Mouse (Mus musculus) urinary bladder, postnatal 25 days (tissue): ENCODE measurements at regions not wholly inside any gene's neighbourhood (a gene's known extent, or its start where the extent isn't known, plus 50 kb on each side); places are given as distances from the start of the nearest gene placed in this dataset.

ENCODE experiments used
- DNase-seq: peaks from one replicate; pipeline ENCODE4 v3.0.0; 2022; ENCODE audit warnings: low spot score

DNA sequence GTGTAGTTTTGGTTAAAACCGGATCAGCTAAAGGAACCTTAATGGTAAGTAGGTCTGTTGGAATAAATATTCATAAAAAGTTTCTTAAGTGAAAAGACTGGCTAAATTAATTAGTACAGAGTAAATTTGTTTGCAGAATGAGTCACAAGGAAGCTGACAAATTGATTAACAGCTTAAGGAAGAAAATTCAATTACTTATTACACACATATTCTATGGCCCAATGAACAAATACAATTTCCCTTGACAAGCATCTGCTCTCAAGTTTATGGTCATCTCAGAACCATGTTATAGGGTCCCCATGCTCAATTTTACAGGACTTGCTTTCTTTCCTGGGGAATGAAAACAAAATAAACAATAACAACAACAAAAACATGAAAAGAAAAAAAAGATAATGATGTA lies 231.4 kb upstream of the Frg1 start:
- no peak for DNase-seq

DNA sequence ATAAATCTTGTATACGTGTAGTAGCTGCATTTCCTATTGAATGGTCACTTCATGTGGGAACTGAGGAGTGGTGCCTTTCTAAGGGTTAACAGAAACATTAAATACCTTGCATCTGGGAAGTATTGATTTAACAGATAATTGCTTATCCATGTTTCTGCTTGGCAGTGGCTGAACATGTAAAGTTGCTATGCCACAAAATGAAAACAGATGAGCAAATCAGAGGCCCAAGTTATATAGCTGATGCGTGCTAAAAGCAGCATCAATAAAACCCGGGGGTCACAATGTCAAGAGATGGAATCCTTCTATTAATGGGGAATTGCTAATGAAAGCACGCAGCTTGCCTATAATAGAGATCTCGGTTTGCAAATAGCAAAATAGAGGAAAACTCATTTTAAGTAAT lies 227.8 kb upstream of the Frg1 start:
- no peak for DNase-seq

DNA sequence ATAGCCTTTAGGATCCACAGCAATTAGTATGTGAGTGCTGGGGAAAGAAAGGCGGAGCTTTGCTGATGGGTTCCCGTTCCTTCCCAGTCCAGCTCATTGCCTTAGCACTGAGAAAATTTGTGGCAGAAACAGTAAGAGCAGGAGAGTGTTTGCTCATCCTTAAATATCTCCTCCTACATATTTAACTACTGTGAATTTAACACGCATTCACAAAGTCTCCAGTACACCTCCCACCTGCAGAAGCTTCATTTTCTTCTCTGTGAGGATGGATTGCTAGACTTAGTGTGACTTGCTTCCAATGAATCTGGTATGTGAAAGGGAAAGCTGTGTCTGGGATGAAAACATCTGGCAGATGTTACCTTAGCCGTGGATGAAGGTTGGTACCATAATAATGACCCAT lies 207.0 kb upstream of the Frg1 start:
- no peak for DNase-seq

DNA sequence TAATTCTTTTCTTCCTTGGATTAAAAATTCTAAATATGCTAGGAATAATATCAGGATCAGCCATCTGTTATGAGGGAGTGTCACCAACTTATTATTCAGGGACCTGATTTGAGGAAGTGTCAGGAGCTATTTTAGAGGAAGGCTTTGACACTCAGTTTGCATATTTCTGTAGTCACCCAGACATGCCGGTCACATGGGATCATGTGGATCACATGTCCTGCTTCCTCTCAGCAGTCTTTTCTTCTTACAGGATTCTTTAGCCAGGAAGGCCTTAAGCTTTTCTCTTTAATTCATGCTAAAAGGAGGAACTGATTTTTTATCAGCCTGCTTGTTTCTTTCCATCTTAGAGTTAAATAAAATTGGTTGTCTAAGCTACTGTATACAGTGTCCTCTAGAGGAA lies 183.4 kb upstream of the Frg1 start:
- DNase-seq, result no peak

DNA sequence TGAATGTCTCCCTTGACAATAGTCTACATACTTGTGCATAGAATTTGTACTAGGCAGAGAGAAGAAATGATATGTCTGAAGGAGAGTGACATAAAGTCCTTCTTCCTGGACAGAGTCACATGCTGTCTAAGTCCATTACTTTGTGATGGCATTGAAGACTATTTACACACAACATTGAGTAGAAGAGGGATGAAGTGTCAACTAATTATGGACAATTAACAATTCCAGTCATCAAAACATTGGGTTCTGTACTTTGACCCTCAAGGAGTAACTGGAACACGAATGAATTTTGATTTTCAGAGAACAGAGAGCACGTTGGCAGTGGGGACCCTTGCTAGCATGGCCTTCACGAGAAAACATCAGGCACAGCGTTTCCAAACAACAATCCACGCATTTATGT lies 177.6 kb upstream of the Frg1 start:
- DNase-seq, result no peak

DNA sequence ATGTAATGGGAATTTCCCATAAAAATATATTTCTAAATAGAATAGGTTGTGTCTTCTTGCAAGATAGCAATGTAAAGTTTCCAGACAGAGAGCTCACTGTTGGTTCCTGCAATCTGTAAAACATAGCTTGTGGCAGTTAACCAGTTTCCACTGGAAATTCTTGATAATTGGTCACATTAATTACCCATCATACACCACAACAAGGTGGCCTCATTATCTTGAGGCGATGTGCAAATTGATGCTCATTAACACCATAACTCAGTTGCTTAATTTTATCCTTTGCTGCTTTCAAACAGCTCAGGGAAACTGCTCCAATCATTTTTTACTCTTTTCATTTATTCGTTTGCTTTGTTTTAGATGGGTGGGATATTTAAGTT lies 176.8 kb upstream of the Frg1 start:
- no peak for DNase-seq

DNA sequence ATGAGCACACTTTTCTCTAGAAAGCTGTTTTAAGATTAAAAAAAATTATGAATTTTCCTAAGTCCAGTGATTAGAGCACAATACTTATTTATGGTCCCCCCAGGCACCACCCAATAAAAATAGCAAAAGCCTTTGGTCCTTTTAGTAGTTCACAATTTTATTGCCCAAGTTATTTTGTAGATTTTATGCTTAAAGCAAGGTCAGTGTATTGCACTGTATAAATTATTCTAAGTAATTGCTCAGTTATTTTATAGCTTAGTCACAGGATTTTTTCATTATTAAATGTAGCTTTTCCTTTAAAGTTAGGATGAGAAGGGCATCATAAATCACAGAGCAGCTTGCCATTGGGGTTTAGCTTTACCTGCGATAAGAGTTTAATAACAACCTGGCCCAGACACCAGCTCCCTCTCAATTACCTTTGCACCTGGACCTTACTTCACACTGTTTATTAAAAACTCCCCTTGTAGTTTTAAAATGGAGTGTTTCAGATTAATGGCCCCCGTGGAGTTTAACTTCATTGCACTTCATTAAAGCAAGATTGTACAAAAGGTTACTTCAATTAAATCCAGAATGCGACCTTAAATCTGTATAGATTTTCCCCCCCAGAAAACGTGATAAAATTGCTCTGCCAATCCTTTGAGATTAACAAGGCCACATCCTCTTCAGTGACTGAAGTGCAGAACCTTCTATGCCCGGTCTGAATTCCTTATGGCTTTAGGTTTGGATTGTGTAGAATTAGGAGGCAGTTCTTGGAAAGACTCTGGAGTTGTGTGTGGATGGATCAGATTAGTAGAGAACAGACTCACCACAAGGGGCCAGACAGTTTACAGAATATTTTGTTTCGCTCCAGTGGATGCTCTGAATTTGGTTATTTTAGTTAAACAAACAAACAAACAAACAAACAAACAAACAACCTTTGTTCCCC lies 176.1 kb upstream of the Frg1 start:
- no peak for DNase-seq

DNA sequence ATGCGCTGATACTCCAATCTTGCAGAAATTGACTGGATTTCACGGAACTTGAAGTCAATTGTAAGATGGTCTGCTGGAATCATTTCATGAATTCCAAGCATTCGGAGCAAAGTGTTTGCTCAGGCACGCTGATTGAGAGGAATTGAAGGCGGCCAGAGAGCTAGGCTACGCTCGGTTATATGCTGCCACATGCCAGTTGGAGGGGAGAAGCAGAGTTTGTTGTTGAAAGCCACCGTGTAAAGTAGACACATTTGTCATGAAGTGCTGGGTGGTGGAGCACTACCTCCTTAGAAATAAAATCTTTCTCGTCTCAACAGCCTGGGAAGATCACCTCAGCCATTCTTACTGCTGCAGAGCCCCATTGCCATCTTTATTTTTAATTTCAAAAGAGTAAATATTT lies 175.3 kb upstream of the Frg1 start:
- DNase-seq, result no peak

DNA sequence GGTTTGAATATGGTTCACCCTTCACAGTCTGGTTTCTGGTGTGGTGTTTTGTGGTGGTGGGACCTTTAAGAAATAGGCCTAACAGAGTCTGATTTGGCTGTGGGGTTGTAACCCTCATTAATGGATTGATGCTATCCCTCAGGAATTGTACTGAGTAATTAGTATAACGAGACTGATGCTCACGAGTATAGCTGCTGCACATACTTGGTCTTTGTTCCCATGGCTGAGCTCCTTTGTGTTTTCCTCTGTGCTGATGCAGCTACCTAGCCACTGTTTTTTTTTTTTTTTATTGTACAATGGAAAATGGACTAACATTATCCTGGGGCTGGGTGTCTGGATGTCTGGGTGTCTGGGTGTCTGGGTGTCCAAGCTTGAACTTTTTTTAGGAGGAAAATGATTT lies 171.3 kb upstream of the Frg1 start:
- no peak for DNase-seq

DNA sequence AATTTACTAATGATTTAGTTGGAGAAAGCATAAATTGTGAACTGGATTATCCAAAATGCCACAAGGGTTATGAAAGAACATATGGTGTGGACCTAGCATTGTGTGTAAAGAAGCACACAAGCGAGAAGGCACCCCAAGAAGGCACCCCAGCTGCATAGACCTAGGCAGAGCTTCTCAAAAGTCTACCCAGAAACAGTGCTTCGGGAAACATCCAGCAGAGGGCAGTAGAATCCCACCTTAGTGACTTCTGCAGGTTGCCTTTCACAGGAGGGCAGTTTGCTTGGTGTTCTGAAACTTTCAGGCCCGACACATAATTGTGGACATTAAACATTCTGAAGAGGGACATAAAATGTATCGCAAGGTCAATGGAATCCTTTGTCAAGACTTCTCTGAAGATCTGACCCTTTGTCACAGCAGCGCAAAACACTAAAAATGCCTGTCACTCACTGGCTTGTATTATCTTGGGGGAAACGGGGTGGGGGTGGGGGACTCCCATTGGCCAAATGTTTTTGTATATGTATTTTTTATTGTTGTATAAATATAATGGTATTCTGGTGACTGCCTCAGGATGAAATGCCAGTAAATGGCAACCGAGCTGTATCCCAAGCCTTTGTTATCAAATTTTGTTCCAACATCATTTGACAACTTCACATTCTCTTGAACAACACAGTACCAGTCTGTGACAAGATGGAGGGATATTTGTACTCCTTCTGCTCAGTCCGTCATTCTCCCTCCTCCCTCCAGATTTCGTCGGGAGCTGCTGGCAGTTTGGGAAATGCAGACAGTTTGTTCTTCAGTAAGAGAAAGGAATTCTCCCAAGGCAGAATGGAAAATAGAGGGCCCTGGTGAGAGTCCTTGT lies 156.4 kb upstream of the Frg1 start:
- peak; percentile 63 for DNase-seq

DNA sequence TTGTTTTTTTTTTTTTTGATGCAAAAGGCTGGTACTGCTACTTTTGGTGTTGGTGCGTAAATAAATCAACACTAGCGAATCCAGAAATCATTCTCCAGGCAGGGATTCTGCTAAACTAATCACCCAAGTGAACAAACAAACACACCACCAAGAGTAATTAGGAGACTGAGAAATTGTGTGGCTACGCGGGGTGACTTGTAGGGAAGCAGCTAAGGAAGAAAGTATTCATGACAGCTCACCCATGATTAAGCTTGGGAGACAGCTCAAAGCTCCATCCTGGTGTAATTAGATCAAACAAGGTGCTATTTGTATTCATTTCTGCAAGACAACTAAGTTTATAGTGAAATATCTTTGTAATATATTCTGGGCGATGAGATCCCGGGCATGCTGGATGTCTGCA lies 153.7 kb upstream of the Frg1 start:
- DNase-seq, result no peak

DNA sequence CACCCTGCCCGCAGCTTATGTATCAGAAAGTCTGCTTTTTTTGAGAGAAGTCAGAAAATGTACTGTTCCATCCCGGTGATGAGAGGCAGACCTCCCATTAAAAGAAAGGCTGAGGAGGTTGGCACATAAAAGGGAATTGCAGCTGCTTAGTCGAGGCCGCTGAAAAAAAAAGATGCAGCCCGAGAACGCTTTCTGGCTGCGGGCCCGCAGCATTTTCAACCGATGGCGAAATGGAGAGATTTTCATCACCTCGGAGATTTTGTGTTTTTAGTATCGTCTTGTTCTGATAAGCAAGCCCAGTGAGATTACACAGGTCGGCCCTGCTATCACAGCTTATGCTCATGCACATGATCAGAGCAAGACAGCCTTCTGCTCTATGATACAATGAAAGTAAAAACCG lies 145.1 kb upstream of the Frg1 start:
- DNase-seq, result no peak

DNA sequence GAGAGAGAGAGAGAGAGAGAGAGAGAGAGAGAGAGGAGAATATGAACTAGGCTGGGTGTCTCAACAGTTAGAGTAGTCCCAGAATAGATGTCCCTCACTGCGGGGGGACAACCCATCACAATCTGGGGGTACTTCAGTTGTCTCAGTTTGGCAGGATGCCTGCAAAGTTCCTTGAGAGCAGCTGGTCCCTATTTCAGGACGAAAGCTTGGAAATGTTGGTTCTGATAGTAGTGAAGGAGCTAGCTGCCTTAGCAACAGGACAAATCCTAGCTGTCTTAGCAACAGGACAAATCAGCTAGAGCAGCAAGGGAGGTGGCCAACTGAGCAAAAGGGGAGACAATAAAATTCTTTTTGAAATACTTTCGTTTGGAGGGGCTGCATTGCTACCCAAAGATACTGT lies 139.9 kb upstream of the Frg1 start:
- DNase-seq, result no peak

DNA sequence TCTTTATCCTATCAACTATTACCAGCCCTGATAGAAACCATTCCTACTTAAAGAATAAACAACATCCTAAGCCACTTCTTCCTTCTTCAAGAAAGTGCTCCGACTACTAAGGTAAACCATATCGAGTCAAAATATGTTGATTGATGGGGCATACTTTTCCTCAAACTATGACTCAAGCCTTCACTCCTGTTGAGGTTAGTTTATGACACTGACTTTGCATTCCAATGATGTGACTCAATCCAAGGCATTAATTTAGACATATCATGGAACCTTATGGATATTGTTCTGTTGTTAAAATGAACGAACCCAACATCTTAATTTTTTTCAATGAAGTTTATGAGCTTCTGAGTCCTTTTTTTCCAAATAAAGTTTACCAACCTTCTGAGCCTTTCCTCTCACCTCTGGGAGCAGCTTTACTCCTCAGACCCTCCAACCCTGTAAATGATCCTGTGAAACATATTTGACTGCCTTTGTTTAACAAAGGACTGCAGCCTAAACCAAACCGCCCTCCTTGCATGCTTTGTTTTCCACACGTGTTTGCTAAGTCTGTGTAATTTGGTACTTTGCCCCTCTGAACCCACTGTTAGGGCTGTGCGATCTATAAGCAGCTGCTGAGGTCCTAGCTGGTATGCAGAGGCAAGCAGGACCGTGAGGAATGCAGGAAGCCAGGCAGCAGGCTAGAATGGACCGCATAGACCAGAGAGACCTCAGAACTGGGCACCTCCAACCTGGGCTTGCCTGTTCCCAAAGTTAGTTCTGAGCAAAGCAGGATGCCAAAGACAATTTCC lies 136.1 kb upstream of the Frg1 start:
- DNase-seq, result no peak

DNA sequence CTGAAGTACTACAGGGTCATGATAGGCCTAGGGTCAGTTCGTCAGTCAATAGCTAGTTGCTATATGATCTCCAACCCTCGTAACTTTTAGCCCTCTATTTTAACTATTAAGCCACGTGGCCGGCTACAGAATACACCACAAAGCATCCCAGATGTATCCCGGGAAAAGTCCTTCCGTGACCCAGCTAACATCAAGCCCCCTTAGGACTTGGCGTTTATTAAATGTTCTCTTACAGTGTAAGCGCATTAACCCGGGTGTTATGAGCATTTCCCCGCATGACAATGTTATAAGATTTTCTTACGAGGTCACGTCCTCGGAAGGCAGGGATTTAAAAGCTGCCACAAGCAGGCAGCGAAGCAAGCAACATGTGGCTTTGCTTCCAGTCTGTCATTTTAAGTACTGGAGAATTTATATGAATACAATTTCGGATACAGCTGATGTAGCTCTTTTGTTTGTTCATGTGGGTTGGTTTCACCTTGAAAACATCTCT lies 135.1 kb upstream of the Frg1 start:
- no peak for DNase-seq

DNA sequence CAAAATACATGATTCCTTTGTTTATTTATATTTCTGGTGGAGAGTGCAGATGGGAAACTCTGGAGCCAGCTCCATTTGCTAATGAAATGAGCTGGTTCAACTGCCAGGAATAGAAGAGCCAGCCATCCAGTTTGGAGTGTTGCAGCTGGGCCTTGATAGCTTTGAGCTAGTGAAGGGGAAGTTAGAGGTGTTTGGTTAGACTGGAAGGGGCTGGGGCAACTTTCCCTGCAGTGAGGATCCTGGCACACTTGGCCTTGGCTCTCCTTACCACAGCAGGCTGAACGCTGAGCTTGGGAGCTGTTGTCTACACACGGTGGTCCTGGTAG lies 133.2 kb upstream of the Frg1 start:
- DNase-seq, result no peak

DNA sequence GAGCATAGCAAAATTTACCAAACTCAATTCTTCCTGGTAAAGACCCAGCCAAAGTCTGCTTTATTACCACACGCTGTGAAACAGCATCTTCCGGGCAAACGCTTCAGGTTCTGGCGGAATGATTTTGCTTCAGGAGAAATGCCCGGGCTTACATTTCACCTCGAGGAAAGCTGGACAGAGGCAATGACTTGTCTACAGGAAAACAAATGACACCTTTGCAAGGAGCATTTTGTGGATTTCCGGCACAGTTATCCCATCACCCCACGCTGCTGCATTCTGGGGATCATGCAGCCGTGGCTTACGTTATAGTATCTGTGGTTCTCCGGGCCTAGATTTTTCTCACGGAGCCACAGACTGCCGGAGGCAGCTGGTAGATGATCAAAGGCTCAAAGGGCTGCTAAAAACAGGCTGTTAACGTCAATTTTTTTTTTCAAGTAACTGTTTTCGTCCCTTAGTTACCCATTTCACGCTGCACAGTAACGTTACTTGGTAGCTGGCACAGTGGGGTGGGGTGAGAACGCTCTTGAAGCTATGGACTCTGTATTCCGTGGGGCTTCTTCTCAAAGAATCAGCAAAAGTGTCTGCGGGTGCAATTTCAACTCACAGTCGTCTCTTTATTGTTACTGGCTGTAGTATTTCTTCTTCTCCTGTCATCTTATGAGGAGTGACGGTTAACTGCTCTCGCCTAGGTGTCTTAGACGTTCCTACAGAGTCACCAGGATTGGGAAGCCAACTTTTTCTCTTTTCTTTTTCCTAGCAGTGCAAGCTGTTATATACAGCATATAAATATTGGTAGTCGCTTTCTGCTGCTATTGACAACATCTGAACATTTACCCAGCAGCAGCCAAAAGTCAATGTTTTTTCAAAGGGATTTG lies 132.6 kb upstream of the Frg1 start:
- DNase-seq, result no peak

DNA sequence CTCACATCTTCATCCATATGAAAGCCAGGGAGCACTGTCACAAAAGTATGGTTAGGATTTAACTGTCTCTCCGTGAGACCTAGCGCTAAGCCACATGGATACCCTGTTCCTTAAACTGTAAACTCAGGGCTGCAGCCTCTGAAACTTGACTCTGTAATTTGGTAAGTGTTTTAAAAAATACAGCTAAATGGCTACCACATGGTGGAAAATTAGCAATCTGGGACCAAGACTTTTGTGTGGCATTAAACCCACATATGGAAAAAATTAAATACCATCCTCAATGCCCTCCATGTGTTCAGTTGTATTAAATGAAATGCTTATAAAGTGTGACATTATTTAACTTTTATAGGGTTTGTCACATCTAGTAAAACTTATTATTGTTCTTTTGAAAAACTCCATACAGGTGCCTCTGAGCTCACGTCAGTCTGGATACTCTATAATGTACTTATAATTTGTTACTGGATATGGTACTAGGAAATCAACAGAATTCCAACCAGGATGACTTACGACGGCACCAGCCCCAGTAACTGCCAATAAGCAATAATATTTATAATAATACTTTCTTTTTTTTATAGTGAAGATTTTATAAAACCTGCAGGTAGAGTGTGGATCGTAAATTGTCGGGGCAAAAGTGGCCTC lies 131.0 kb upstream of the Frg1 start:
- no peak for DNase-seq

DNA sequence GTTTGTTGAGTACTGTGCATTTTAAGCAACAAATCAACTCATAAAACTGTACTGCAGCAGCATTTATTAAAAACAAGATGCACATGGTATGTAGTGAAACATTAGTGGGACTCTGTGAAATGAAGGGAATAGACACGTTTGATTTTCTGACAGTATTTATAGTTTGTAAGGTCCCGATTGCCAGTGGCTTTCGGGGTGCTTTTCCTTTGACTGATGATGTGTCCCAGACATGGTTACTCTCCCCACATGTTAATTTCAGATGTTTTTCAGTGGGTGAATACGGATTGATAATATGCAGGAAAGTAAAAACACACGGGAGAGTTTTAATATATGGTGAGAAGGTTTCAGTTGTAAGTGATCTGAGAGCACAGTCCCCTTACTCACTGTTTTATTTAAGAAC lies 115.3 kb upstream of the Frg1 start:
- no peak for DNase-seq

DNA sequence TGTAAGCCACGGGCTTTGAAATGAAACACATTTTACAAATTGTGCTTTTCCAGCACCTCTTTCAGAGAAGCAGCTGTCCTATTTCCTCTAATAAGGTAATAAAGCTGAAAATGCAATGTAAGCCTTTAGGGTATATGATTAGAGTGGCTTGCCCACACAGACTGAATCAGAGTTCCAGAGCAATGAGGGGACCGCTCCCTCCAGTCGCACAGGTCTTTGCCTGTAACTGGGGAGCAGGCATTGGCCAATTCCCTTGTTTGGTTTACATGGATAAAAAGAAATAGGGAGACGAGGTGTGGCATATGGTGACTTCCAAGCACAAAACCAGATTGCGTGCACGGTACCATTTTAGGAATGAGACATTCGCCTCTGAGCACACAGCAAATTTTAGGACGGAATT lies 112.7 kb upstream of the Frg1 start:
- no peak for DNase-seq

DNA sequence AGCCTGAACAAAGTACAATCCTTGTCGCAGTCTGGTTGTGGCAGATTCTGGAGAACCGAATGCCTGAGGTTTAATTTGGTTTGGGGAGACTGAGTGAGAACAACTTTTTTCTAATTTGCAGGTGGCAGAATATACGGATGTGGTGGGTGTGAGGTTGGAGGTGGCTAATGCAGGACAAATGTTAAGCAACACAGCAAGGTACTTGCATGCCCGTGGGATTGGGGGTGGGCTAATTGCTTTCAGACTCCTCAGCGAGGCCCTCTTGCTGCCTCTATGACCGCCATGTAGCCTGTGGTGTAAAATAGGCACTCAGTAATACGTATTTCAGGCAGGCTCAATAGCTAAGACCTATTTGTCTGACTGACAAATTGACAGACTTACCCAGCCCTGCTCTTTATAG lies 109.4 kb upstream of the Frg1 start:
- no peak for DNase-seq
